Mouse (Mus musculus) frontal cortex, postnatal 10 days (tissue): ENCODE measurements at regions not wholly inside any gene's neighbourhood (a gene's known extent, or its start where the extent isn't known, plus 50 kb on each side); places are given as distances from the start of the nearest gene placed in this dataset.

Source experiments
- DNase-seq, 2 experiments: peaks; one replicate each; pipeline ENCODE4 v3.0.0; 2022; ENCODE audit warnings: low spot score in 2 of 2, mixed read lengths in 1 of 2

DNA sequence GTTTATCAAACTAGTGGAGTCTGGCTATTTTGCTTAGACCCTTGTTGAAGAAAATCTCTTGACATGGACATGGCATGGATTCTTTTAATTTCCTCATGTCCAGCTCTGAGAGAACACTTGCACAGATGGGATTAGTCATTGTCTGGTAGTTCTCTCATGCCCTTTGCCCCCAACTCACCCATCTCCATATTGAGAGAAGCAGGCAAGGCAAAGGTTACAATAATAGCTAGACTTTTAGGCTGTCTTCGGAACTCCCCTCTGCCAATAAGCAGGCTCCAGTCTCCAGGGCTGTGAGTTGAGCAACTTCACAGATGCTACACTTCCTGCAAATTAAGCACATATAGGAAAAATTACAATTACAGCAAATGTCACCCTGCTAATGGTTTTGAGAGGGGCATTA, 558.0 kb upstream of the Alcam start:
- no peak for DNase-seq

DNA sequence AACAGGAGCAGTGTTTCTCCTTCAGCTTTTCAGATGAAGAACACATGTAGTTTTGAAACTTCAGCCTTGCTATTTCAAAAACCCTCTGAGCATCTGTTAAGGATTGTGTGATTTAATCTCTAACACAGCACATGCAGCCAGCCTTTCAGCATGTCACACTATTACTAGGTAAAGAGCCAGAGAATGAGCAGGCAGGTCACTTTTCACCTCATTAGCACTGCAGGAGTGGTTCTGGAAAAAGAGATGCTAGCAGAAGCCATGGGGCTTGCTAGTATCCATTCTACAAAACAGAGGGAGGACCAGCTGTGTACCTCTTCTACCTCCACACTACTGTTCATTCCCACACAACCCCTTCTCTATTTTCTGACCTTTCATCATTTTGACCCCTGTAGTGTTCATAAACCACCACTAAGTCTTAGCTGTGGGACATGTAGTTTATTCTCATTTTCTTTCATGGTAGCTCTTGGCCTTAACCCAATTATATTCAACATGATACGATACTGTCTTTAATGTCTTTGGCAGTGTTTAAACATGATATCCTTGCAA, 535.1 kb upstream of the Alcam start:
- no peak for DNase-seq

DNA sequence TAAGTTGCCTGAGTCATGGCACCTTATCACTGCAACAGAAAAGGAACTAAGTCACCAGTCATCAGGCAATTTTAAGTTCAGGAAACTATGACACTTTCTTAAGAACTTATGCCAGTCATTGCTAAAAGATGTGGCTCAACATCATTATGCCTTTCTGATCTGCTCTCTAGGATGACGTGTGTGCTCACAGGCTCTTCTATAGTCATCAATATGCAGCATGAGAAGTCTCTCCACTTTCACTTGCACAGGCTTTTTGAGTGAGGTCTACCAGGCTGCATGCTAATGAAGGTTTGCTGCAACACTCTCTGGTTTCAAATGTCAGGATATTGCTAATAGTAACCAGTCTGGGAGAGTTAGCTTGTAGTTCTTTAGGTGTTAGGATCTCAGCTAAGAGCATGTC, 530.5 kb upstream of the Alcam start:
- DNase-seq = no peak

- DNase-seq = no peak
These were observed 527.1 kb upstream of the Alcam start for GRCm38 (mm10) chr16:52980995-52981394.

DNA sequence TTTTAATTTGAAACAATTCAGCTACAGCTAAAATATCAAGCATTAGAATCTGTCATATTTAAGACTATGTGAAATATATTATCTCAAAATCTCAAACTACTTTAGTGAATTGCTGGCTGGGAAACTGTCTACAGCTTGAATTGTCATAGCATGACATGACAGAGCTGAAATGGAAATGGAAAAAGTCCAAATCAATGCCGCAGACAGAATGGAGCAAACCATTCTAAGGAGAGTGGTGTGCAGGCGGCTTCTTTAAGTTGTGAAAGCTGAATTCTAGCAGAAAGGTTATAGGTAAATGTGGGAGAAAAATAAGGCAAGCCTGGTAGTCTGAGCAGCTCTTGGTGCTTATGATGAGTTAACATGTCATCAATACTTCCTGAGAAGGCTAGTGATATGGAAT, 518.9 kb upstream of the Alcam start:
- no peak for DNase-seq

DNA sequence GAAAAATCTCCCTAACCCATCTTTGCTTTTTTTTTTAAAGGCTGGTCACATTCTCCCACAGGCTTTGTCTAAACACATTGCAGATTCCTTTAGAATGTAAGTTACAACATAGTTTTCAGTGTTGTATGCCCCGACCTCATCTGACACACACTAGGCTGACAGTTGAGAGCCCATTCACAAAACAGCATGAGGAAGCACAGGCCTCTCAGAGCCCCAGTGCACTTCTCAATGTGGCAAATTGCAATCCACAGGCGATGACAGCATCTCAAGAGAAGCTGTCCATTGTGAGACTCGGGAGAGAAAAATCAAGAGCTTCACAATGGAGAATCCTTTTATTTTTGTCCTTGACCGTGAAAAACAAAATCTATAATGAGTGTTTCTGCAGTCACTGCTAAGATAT, 493.8 kb upstream of the Alcam start:
- DNase-seq = no peak

DNA sequence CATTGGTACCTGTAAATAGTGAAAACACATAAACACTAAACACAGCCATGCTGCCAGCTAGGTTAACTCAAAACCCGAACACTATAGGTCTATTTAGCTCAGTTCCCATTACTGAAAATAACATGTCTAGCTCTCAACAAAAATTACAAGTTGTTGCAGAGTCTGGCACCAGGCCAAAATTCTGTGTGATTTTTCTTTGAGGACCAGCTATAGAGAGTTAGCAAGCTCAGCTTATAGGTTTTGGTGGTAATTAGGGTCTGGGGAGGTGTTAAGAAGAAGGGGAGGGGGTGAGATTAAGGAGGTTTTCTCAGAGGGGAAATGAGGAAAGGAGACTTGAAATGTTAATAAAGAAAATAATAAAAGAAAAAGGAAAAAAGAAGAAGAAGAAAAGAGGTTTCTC, 480.9 kb upstream of the Alcam start:
- DNase-seq = no peak

DNA sequence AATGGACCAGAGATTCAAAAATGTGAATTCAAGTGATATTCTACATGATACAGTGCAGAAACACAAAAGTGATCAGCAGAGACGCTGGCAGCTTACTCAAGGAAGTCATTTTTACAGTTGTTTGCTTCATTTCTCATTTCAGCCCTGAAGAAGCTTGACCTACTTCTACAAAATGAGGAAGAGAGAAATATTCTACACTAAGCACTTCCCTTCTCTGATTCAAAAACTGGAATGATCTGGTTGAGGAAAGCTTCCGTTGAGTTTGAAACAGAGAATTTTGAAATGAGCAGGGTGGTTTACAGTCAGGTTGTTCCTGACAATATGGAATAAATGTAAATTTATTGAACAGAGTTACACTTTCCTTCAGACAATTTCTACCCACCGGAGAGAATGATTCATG, 478.1 kb upstream of the Alcam start:
- DNase-seq = no peak

- no peak for DNase-seq
These were observed 438.8 kb upstream of the Alcam start for GRCm38 (mm10) chr16:52892467-52893255.

- no peak for DNase-seq
These were observed 425.7 kb upstream of the Alcam start for GRCm38 (mm10) chr16:52879463-52880114.

DNA sequence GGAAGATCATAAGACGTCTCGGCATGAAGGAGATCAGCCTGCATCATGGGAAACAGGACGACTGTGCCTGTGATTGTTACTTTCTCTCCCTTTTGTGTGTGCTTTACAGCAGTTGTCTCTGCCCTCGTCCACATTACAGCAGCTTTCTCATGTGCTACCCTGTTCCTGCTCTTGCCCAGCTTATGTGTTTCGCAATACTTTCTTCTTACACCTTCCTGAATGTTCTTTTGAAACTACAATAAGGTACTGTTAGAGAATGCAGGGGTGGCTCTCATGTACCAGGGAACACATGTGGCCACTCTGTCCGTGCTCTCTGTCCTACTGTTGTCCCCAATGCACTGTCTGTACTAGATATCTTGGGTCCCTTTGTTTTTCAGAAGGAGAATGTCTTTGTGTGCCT, 414.0 kb upstream of the Alcam start:
- no peak for DNase-seq

GRCm38 (mm10) chr16:52863554-52863953, 409.7 kb upstream of the Alcam start:
- DNase-seq = no peak

DNA sequence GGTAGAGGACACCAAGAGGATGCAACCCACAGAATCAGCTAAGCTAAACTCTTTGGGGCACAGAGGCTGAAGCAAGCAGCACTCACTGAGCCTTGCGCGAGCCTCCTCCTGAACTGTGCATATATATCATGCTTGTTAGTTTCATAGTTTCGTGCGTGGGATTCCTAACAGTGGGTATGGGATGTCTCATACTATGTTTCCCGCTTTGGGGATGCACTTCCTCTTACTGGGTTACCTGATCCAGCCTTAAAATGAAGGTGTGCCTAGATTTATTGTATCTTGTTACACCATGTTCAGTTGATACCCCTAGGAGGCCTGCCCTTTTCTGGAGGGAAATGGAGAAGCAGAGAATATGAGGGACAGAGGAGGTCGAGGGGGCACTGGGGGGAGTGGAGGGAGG, 407.4 kb upstream of the Alcam start:
- DNase-seq = no peak

GRCm38 (mm10) chr16:52858441-52859209, 404.8 kb upstream of the Alcam start:
- no peak for DNase-seq

GRCm38 (mm10) chr16:52851129-52851528, 397.3 kb upstream of the Alcam start:
- no peak for DNase-seq

GRCm38 (mm10) chr16:52818976-52819375, 365.1 kb upstream of the Alcam start:
- no peak for DNase-seq

DNA sequence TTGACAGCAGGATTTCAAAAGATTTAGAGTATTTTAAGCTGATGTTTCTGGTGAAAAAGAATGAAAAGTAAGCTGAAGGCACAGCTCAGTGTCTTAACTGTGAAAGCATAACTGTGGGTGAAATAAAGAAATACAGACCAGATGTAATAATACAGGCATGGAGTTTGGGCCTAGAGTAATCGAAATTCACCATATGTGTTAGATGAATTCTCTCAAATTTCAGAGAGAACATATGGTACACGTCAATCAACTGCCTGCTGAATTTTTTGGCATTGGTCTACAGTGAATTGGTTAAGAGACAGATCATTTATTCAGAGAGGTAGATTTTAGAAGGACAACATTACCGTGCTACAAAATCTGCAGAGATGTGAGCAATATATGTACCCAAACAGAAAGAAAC, 357.3 kb upstream of the Alcam start:
- no peak for DNase-seq

GRCm38 (mm10) chr16:52804365-52804764, 350.5 kb upstream of the Alcam start:
- DNase-seq = no peak

DNA sequence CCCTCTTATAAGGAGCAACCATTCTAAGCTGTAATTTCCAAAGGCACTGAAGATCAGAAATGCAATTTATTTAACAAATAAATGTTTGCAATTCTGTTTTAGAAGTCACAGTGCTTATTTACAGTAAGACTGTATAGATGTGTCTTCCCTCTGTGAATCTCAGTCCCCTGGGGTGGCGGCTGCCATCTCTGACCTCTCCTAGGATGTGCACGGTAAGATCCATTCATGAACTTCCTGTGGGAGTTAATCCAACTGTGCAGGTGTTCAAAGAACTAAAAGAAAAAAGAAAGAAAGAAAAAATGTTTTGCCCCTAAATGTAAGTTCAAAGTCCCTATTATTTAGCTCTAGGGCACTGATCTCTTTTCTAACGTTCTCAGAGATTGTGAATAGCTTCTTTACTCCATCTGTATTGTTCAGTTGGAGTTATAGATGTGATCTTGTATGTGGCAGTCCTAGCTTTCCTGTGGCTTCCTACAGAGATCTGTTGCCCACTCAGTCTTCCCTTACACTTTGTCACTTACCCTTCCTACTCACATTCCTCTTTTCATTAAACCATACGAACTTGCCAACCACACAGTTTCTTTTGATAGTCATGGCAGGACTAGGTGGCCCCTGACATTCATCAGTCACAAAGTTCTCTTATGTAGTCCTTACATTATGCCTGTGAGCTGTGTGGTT, 346.0 kb upstream of the Alcam start:
- no peak for DNase-seq

- no peak for DNase-seq
These were observed 341.3 kb upstream of the Alcam start for GRCm38 (mm10) chr16:52795184-52795583.

DNA sequence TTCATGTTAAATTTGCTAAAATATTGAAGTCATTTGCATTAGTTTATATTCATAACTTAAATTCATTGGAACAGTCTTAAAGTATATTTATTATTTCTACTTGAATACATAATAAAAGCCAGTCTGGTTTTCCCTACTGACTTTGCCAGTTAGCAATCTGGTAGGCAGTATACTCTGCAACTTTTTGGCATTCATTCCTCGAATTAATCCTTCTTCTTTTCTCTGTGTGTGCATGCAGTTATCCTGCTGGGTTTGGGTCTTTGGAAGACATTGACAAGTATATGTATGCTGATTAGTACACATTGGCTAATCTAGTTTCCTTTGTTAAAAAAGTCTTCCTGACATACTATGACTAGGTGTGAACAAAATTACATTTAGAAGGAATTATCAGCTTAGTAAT, 336.1 kb upstream of the Alcam start:
- DNase-seq = no peak

GRCm38 (mm10) chr16:52747744-52748143, 293.9 kb upstream of the Alcam start:
- no peak for DNase-seq
